Mouse (Mus musculus): ENCODE results near the gene Shisa4. TPM values are rescaled to one million over a fixed set of nuclear protein-coding genes. Genes with fewer than 3 reads are reported as not detected.

The Shisa4 gene
- polyA plus RNA-seq, 1 experiment from 2014 or later, result 39.6 TPM

- Histone ChIP-seq H3K4me1 (peaks cover 30% of the 10 kb centered on the region), H3K36me3 (peaks cover 22% of the 10 kb centered on the region), H3K27me3 (ENCODE audit: insufficient read depth, poor library complexity, severe bottlenecking) (no peaks in the 10 kb centered on the region), H3K27ac (no peak overlapping the region), H3K9me3 (no peaks in the 10 kb centered on the region), H3K4me3 (no peak overlapping the region)
- DNase-seq (ENCODE audit: low spot score), result no peak
Measured at GRCm38 (mm10) chr1:135362115-135362514, 12.9 kb downstream of the Shisa4 start.

- no peak for DNase-seq (ENCODE audit: low spot score)
- Histone ChIP-seq H3K9me3 (no peaks in the 10 kb centered on the region), H3K4me3 (no peak overlapping the region), H3K36me3 (peaks cover 22% of the 10 kb centered on the region), H3K27me3 (ENCODE audit: insufficient read depth, poor library complexity, severe bottlenecking) (no peaks in the 10 kb centered on the region), H3K4me1 (peaks cover 30% of the 10 kb centered on the region), H3K27ac (no peak overlapping the region)
- WGBS, result 83% methylated on average over 4 of the region's 4 CpGs
Measured at GRCm38 (mm10) chr1:135361491-135361890, 13.5 kb downstream of the Shisa4 start.

GRCm38 (mm10) chr1:135359071-135359470 lies 16.0 kb downstream of the Shisa4 start:
- Histone ChIP-seq H3K9me3 (no peaks in the 10 kb centered on the region), H3K36me3 (peaks cover 10% of the 10 kb centered on the region), H3K4me1 (peaks cover 34% of the 10 kb centered on the region), H3K27ac (peak overlapping the region; percentile 73), H3K4me3 (no peak overlapping the region), H3K27me3 (ENCODE audit: insufficient read depth, poor library complexity, severe bottlenecking) (no peaks in the 10 kb centered on the region)
- no peak for DNase-seq (ENCODE audit: low spot score)
- WGBS, result 15% methylated on average over 2 of the region's 2 CpGs

- DNase-seq (ENCODE audit: low spot score), result no peak
Measured at GRCm38 (mm10) chr1:135351953-135352352, 23.1 kb downstream of the Shisa4 start.

GRCm38 (mm10) chr1:135347498-135348169 lies 27.4 kb downstream of the Shisa4 start:
- no peak overlapping the region for H3K4me3 ChIP-seq
- 45% methylated on average over 4 of the region's 4 CpGs for WGBS
- no peaks in the 10 kb centered on the region for H3K36me3 ChIP-seq
- DNase-seq (ENCODE audit: low spot score), result no peak
- no peaks in the 10 kb centered on the region for H3K9me3 ChIP-seq
- peaks cover 20% of the 10 kb centered on the region for H3K4me1 ChIP-seq
- 0 out of 2 replicates have a peak overlapping the region, but pooled peaks have one; percentile 25 for H3K27ac ChIP-seq
- no peaks in the 10 kb centered on the region for H3K27me3 ChIP-seq (ENCODE audit: insufficient read depth, poor library complexity, severe bottlenecking)

More at GRCm38 (mm10) chr1:135351953-135352352, 23.1 kb downstream of the Shisa4 start:
- no peaks in the 10 kb centered on the region for H3K27me3 ChIP-seq (ENCODE audit: insufficient read depth, poor library complexity, severe bottlenecking)
- H3K4me3 ChIP-seq, result no peak overlapping the region
- H3K36me3 ChIP-seq, result 0 out of 2 replicates have a peak, but pooled peaks cover 3% of the 10 kb centered on the region
- H3K9me3 ChIP-seq, result no peaks in the 10 kb centered on the region
- H3K27ac ChIP-seq, result no peak overlapping the region
- peaks cover 17% of the 10 kb centered on the region for H3K4me1 ChIP-seq
- 79% methylated on average over 3 of the region's 3 CpGs for WGBS

- Histone ChIP-seq H3K4me3 (no peak overlapping the region), H3K9me3 (no peaks in the 10 kb centered on the region), H3K27me3 (ENCODE audit: insufficient read depth, poor library complexity, severe bottlenecking) (no peaks in the 10 kb centered on the region), H3K4me1 (peaks cover 20% of the 10 kb centered on the region), H3K36me3 (no peaks in the 10 kb centered on the region), H3K27ac (peak overlapping the region; percentile 4; the same call in 1 of the 2 replicates)
- WGBS, result 47% methylated on average over 3 of the region's 3 CpGs
- DNase-seq (ENCODE audit: low spot score), result no peak
Measured at GRCm38 (mm10) chr1:135346891-135347290, 28.1 kb downstream of the Shisa4 start.

- Histone ChIP-seq H3K4me1 (peaks cover 24% of the 10 kb centered on the region), H3K36me3 (no peaks in the 10 kb centered on the region), H3K27ac (no peak overlapping the region), H3K27me3 (ENCODE audit: insufficient read depth, poor library complexity, severe bottlenecking) (no peaks in the 10 kb centered on the region), H3K9me3 (no peaks in the 10 kb centered on the region), H3K4me3 (no peak overlapping the region)
- WGBS, result 69% methylated on average over 4 of the region's 4 CpGs
- DNase-seq (ENCODE audit: low spot score), result no peak
Measured at GRCm38 (mm10) chr1:135344026-135344425, 31.0 kb downstream of the Shisa4 start.

- Histone ChIP-seq H3K9me3 (no peaks in the 10 kb centered on the region), H3K4me3 (no peak overlapping the region), H3K36me3 (no peaks in the 10 kb centered on the region), H3K27me3 (ENCODE audit: insufficient read depth, poor library complexity, severe bottlenecking) (no peaks in the 10 kb centered on the region), H3K4me1 (peaks cover 13% of the 10 kb centered on the region), H3K27ac (no peak overlapping the region)
- no peak for DNase-seq (ENCODE audit: low spot score)
- WGBS, result 84% methylated on average over 8 of the region's 8 CpGs
Measured at GRCm38 (mm10) chr1:135341947-135342346, 33.1 kb downstream of the Shisa4 start.

GRCm38 (mm10) chr1:135330578-135330977 lies 44.5 kb downstream of the Shisa4 start:
- Histone ChIP-seq H3K36me3 (no peaks in the 10 kb centered on the region), H3K4me1 (peaks cover 60% of the 10 kb centered on the region), H3K27me3 (ENCODE audit: insufficient read depth, poor library complexity, severe bottlenecking) (no peaks in the 10 kb centered on the region), H3K27ac (0 out of 2 replicates have a peak overlapping the region, but pooled peaks have one; percentile 42), H3K4me3 (no peak overlapping the region), H3K9me3 (no peaks in the 10 kb centered on the region)
- WGBS, result 51% methylated on average over 6 of the region's 6 CpGs
- DNase-seq (ENCODE audit: low spot score), result no peak

GRCm38 (mm10) chr1:135328368-135328767 lies 46.7 kb downstream of the Shisa4 start:
- Histone ChIP-seq H3K4me3 (no peak overlapping the region), H3K4me1 (peaks cover 73% of the 10 kb centered on the region), H3K36me3 (no peaks in the 10 kb centered on the region), H3K27ac (no peak overlapping the region; the same call in 1 of the 2 replicates), H3K27me3 (ENCODE audit: insufficient read depth, poor library complexity, severe bottlenecking) (peaks cover 5% of the 10 kb centered on the region; the same call in 1 of the 2 replicates), H3K9me3 (no peaks in the 10 kb centered on the region)
- DNase-seq (ENCODE audit: low spot score), result no peak
- WGBS, result 70% methylated on average over 5 of the region's 5 CpGs

GRCm38 (mm10) chr1:135325934-135326333 lies 49.1 kb downstream of the Shisa4 start:
- peaks cover 63% of the 10 kb centered on the region for H3K4me1 ChIP-seq
- peaks cover 5% of the 10 kb centered on the region for H3K27me3 ChIP-seq (ENCODE audit: insufficient read depth, poor library complexity, severe bottlenecking)
- peak overlapping the region; percentile 57 for H3K4me3 ChIP-seq
- no peak for DNase-seq (ENCODE audit: low spot score)
- 74% methylated on average over 2 of the region's 2 CpGs for WGBS
- peak overlapping the region; percentile 79; the same call in 1 of the 2 replicates for H3K27ac ChIP-seq
- no peaks in the 10 kb centered on the region for H3K36me3 ChIP-seq
- H3K9me3 ChIP-seq, result no peaks in the 10 kb centered on the region

GRCm38 (mm10) chr1:135324571-135324970 lies 50.5 kb downstream of the Shisa4 start, which contains the start of gene Lmod1:
Lmod1 (plus strand) TSS chr1:135324807.
- Histone ChIP-seq H3K27me3 (ENCODE audit: insufficient read depth, poor library complexity, severe bottlenecking) (peaks cover 13% of the 10 kb centered on the region), H3K4me1 (peaks cover 50% of the 10 kb centered on the region), H3K9me3 (no peaks in the 10 kb centered on the region), H3K4me3 (peak within 1 kb of the TSS; percentile 57), H3K27ac (peak within 1 kb of the TSS; percentile 79), H3K36me3 (no peaks in the 10 kb centered on the region)
- DNase-seq (ENCODE audit: low spot score), result peak; percentile 90
- 11% methylated on average over 8 of the region's 8 CpGs for WGBS

GRCm38 (mm10) chr1:135323367-135323901 lies 51.6 kb downstream of the Shisa4 start:
- WGBS, result 79% methylated on average over 7 of the region's 7 CpGs
- DNase-seq (ENCODE audit: low spot score), result no peak
- Histone ChIP-seq H3K9me3 (no peaks in the 10 kb centered on the region), H3K4me1 (peaks cover 42% of the 10 kb centered on the region), H3K27ac (peak overlapping the region; percentile 1; the same call in 1 of the 2 replicates), H3K4me3 (no peak overlapping the region), H3K27me3 (ENCODE audit: insufficient read depth, poor library complexity, severe bottlenecking) (peaks cover 13% of the 10 kb centered on the region), H3K36me3 (no peaks in the 10 kb centered on the region)
